Mouse (Mus musculus): Measurements from ENCODE around the gene Trub1.

DNA sequence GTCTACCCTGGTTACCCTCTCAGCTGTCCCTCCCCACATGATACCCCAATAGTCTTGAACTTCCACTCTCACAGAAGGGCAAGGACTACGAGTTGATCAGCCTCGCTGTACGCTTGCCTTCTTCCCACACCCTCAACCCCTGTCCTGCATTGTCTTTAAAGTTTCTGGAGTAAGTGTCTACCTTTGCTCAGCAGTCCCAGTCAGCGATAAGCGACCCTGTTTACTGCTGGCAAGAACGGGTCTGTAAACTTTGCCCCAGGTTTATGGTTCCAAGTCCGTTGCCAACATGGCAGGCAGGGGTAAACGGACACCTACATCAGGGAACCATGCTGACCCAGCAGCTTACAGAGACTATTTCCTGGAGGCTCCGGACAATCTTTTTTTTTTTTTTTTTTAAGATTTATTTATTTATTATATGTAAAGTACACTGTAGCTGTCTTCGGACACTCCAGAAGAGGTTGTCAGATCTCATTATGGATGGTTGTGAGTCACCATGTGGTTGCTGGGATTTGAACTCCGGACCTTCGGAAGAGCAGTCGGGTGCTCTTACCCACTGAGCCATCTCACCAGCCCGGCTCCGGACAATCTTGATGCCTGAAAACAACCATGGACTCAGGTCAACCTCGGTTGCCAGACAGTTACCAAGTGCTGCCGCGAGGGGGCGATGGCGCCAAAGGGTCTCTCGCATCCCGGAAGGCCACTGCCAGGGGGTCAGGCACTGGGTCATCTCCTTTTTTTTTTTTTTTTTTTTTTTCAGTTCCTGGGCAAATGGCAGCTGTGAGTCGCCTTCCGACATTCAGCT, 48.8 kb upstream of the Trub1 start:
- peak; percentile 56 for TF ChIP-seq CTCF (IDR thresholded peaks at IDR 0.05; ENCODE audit: low read depth, low read length)
- TF ChIP-seq POLR2AphosphoS5 (IDR thresholded peaks at IDR 0.05; ENCODE audit: insufficient replicate concordance, low read depth, low read length): no peak

Data from G1E (cell line).